9 mouse cellular contexts compared by ENCODE assay signal in genomic region chr2:10003358-10003757, GRCm38 (mm10). TPM values are rescaled to one million over a fixed set of nuclear protein-coding genes. Genes with fewer than 3 reads are reported as not detected.
DNase-seq lines count a peak whose midpoint lies in the region; TF ChIP-seq lines count a peak whose summit lies in the region.
"Had no signal": no experiment of that assay in that cellular context is flagged by ENCODE, and none has a peak within 500 bp of the region (broad histone marks: within the 10 kb centered on the region; RNA-seq: fewer than 3 reads in every experiment).

No protein-coding gene starts in this region.

- no peak overlapping the region for H3K4me3 ChIP-seq in liver, adult 2 months (ENCODE audit: insufficient read depth, low read depth, low read length)
- no peak overlapping the region for H3K4me3 ChIP-seq in left cerebral cortex, adult 2 months
- H3K4me3 ChIP-seq: megakaryocyte, embryonic 14.5 days had no signal

- intact Hi-C loops in gastrocnemius, postnatal 14 days (cut with DNase I; ENCODE audit: low total_unique reads) = loop anchor here (10.0 kb wide), 2 partner anchors 49 to 109 kb away; partner anchors contain the start of gene Gata3
- intact Hi-C loops in left cerebral cortex, adult 2 months (cut with DNase I) = loop anchor here (10.0 kb wide), 1 partner anchor 929 kb away; no protein-coding TSS in a partner anchor

- 50% methylated on average over 5 of the region's 5 CpGs for WGBS in liver, adult 2 months

- DNase-seq in cerebellum, adult 18-20 months = peak; percentile 19 to 45
- DNase-seq in cerebellum, postnatal 4 days (ENCODE audit: low spot score in 2 of 2) = no peak
- peak; percentile 47 for DNase-seq in liver, adult 2 months (ENCODE audit: extremely low read depth, low read depth, low spot score)
- DNase-seq in liver = no peak
- peak; percentile 24 for DNase-seq in cerebellum, adult 9-11 months
- peak; percentile 44 to 53 for DNase-seq in kidney, postnatal 25 days
- no peak for DNase-seq in gastrocnemius, postnatal 14 days
- no peak for DNase-seq in left cerebral cortex, adult 2 months (ENCODE audit: extremely low spot score in 1 of 2, low spot score in 2 of 2)

- no peak for TF ChIP-seq CTCF in liver, adult 2 months (IDR thresholded peaks at IDR 0.05; ENCODE audit: low read depth, low read length)
- no peak for TF ChIP-seq CTCF in left cerebral cortex, adult 2 months (IDR thresholded peaks at IDR 0.05)

- no peak for TF ChIP-seq POLR2A in liver, adult 2 months (IDR thresholded peaks at IDR 0.05; ENCODE audit: extremely low read depth, insufficient read depth, low read length)

- H3K27ac ChIP-seq in liver, adult 2 months (replicated peaks; ENCODE audit: insufficient read depth, low read depth, low read length) = no peak overlapping the region
- no peak overlapping the region for H3K27ac ChIP-seq in left cerebral cortex, adult 2 months

- H3K9ac ChIP-seq in liver, adult 2 months (ENCODE audit: low read depth, low read length) = no peak overlapping the region

- H3K79me2 ChIP-seq in liver, adult 2 months (ENCODE audit: control insufficient read depth, insufficient read depth, low read length) = peaks cover 13% of the 10 kb centered on the region; the same call in 1 of the 2 replicates

- no peaks in the 10 kb centered on the region for H3K36me3 ChIP-seq in liver, adult 2 months (ENCODE audit: control insufficient read depth, insufficient read depth, low read length)

- no peaks in the 10 kb centered on the region for H3K27me3 ChIP-seq in liver, adult 2 months (ENCODE audit: control insufficient read depth, insufficient read depth, low read length)
- H3K27me3 ChIP-seq: megakaryocyte, embryonic 14.5 days had no signal

- peaks cover 2% of the 10 kb centered on the region; the same call in 1 of the 2 replicates for H3K4me1 ChIP-seq in liver, adult 2 months (ENCODE audit: control insufficient read depth, insufficient read depth, low read length)

RNA-seq across cellular contexts. Expression of gene Taf3, which starts 45.0 kb away (rescaled TPM):
- total RNA-seq in liver, adult 2 months (2014; rRNA removed) = 1.1 and 1.5 TPM in 2 replicates
- 1.6 and 2.6 TPM in 2 replicates for polyA plus RNA-seq in liver, adult 2 months (2012; rRNA removed)
- 1 to 10 TPM; 6.0 to 6.6 TPM for total RNA-seq in gastrocnemius, postnatal 14 days (2021)
- 10 to 100 TPM; 14.8 to 15.7 TPM for total RNA-seq in left cerebral cortex, adult 2 months (2021)

Comparison
In these comparisons a context has a peak if more than half of its experiments do, and no peak if none do; other contexts are left out.
1. DNase-seq: peak in cerebellum, adult 18-20 months (2 of 2), liver, adult 2 months (single experiment), cerebellum, adult 9-11 months (single experiment) and kidney, postnatal 25 days (2 of 2); none in cerebellum, postnatal 4 days (0 of 2), liver (single experiment), gastrocnemius, postnatal 14 days (single experiment) and left cerebral cortex, adult 2 months (0 of 2).